Mouse (Mus musculus): ENCODE data around the gene Trit1.

DNA sequence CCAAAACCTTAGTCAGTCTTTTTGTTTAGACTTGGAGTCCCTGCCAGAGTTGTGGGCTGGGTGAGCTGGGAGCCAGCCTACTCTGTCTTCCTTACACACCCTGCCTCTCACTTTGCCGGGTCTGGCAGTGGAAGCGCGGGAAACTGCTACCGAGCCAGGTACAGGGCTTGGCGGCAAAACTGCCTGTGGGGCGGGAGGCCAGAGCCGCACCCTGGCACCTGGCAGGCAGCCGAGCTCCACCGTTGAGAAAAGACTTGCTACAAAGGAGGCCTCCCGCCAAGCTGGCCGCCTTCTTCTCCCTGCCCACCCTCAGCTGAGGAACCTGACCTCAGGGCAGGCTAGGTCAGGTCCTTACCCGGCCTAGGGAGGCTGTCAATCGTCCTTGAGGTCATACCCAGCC is 64.4 kb downstream of the Trit1 start:
- TF ChIP-seq GATA1 (IDR thresholded peaks at IDR 0.05; ENCODE audit: low read length) = no peak
- no peak for TF ChIP-seq TAL1 (IDR thresholded peaks at IDR 0.05; ENCODE audit: low read length)
